Mouse (Mus musculus) E14TG2a.4 (cell line): ENCODE measurements around the gene Ctnna3.

Source experiments
- CTCF ChIP-seq: conservative IDR thresholded peaks from 2 replicates; pipeline ENCODE4 v1.5.1; 2014; ENCODE audit warnings: low read length
- POU5F1 ChIP-seq: IDR thresholded peaks from 2 replicates; pipeline ENCODE4 v1.6.1; 2014; ENCODE audit warnings: low read length, borderline replicate concordance

- TF ChIP-seq CTCF = no peak
- TF ChIP-seq POU5F1 = no peak
Measured at GRCm38 (mm10) chr10:64041218-64041617, 611.3 kb downstream of the Ctnna3 start.
